Comparison of ENCODE assay signal across 29 mouse cellular contexts in genomic region chr11:94969709-94970108, GRCm38 (mm10). TPM values are rescaled to one million over a fixed set of nuclear protein-coding genes. Genes with fewer than 3 reads are reported as not detected.
"Had no signal": no experiment of that assay in that cellular context is flagged by ENCODE, and none has a peak within 500 bp of the region (broad histone marks: within the 10 kb centered on the region; RNA-seq: fewer than 3 reads in every experiment).

No protein-coding gene starts in this region.

RNA-seq across cellular contexts. Expression of gene Hils1, which starts 2.3 kb away (rescaled TPM):
- total RNA-seq: common myeloid progenitor, adult 5-6 weeks; forebrain, postnatal 0 days; gastrocnemius, adult 18-20 months; gastrocnemius, adult 2 months; gastrocnemius, adult 8-10 months; gastrocnemius, postnatal 10 days; gastrocnemius, postnatal 14 days; gastrocnemius, postnatal 25 days; gastrocnemius, postnatal 36 days; gastrocnemius, postnatal 4 days; granulocyte monocyte progenitor cell, adult 5-6 weeks; heart, adult 18-20 months; heart, adult 2 months; heart, adult 8-10 months had no signal
- polyA plus RNA-seq: cortical plate, adult 2 months; embryonic facial prominence, embryonic 10.5 days; embryonic facial prominence, embryonic 11.5 days; embryonic facial prominence, embryonic 12.5 days; embryonic facial prominence, embryonic 13.5 days; erythroblast, embryonic 14.5 days; forebrain, embryonic 10.5 days; forebrain, embryonic 11.5 days; forebrain, embryonic 12.5 days; forebrain, embryonic 13.5 days; forebrain, embryonic 14.5 days; forebrain, embryonic 15.5 days; forebrain, embryonic 16.5 days; forebrain, postnatal 0 days; frontal cortex, adult 2 months; heart, embryonic 10.5 days had no signal

RNA-seq across cellular contexts. Expression of gene Sgca, which starts 6.4 kb away (rescaled TPM):
- total RNA-seq: common myeloid progenitor, adult 5-6 weeks; forebrain, postnatal 0 days; granulocyte monocyte progenitor cell, adult 5-6 weeks had no signal
- polyA plus RNA-seq: erythroblast, embryonic 14.5 days; forebrain, embryonic 10.5 days; forebrain, embryonic 11.5 days; forebrain, embryonic 12.5 days; forebrain, embryonic 13.5 days; forebrain, embryonic 14.5 days; forebrain, embryonic 15.5 days had no signal

RNA-seq across cellular contexts. Expression of gene Col1a1, which starts 33.7 kb away (rescaled TPM):
- total RNA-seq: common myeloid progenitor, adult 5-6 weeks; granulocyte monocyte progenitor cell, adult 5-6 weeks had no signal
